Mouse (Mus musculus) cerebellum, postnatal 14 days (tissue): Measurements from ENCODE around the gene Lmod3.
A peak's percentile ranks its signal among the peaks of the same experiment; 100 is the strongest.

Experiments
- DNase-seq, 2 experiments: peaks; one replicate each; pipeline ENCODE4 v3.0.0; 2021; ENCODE audit warnings: mixed read lengths in 2 of 2

The Lmod3 gene

GRCm38 (mm10) chr6:97223566-97223965 is 29.0 kb downstream of the Lmod3 start:
- DNase-seq: no peak

GRCm38 (mm10) chr6:97222931-97223467 is 29.6 kb downstream of the Lmod3 start:
- DNase-seq: no peak

- DNase-seq: no peak
These were observed 30.2 kb downstream of the Lmod3 start for GRCm38 (mm10) chr6:97222321-97222720.

GRCm38 (mm10) chr6:97221205-97222025 is 31.1 kb downstream of the Lmod3 start:
- DNase-seq: peak in 1 of 2 experiments; percentile 10

- DNase-seq: no peak
These were observed 31.9 kb downstream of the Lmod3 start for GRCm38 (mm10) chr6:97220672-97221071.

GRCm38 (mm10) chr6:97216154-97216821 is 36.3 kb downstream of the Lmod3 start:
- no peak for DNase-seq

- peak; percentile 71 to 83 for DNase-seq
These were observed 40.6 kb downstream of the Lmod3 start for GRCm38 (mm10) chr6:97211981-97212380.

GRCm38 (mm10) chr6:97210962-97211601 is 41.5 kb downstream of the Lmod3 start:
- DNase-seq: no peak

GRCm38 (mm10) chr6:97210191-97210961 is 42.2 kb downstream of the Lmod3 start, which contains the start of gene Arl6ip5:
Gene Arl6ip5, plus strand, starts transcription at chr6:97210689.
- peak; percentile 88 to 89 for DNase-seq

GRCm38 (mm10) chr6:97209751-97210150 is 42.8 kb downstream of the Lmod3 start:
- DNase-seq: no peak

- DNase-seq: no peak
These were observed 43.4 kb downstream of the Lmod3 start for GRCm38 (mm10) chr6:97209201-97209600.

GRCm38 (mm10) chr6:97208406-97208805 is 44.2 kb downstream of the Lmod3 start:
- no peak for DNase-seq

GRCm38 (mm10) chr6:97207085-97207484 is 45.5 kb downstream of the Lmod3 start:
- DNase-seq: no peak

GRCm38 (mm10) chr6:97205439-97205885 is 47.1 kb downstream of the Lmod3 start, which contains the start of gene Uba3:
Gene Uba3, minus strand, starts transcription at chr6:97205647.
- peak; percentile 100 for DNase-seq

GRCm38 (mm10) chr6:97204952-97205351 is 47.6 kb downstream of the Lmod3 start:
- peak; percentile 55 to 56 for DNase-seq

GRCm38 (mm10) chr6:97204252-97204869 is 48.2 kb downstream of the Lmod3 start:
- no peak for DNase-seq

GRCm38 (mm10) chr6:97202477-97202876 is 50.1 kb downstream of the Lmod3 start:
- no peak for DNase-seq

GRCm38 (mm10) chr6:97200437-97200836 is 52.1 kb downstream of the Lmod3 start:
- no peak for DNase-seq
